Mouse (Mus musculus): ENCODE data around the gene Fam228b.
"Not testable (repeated sequence)": the region's sequence is repeated elsewhere in the genome, so short reads cannot be mapped to it uniquely, and the experiment has no call there.

Gene Fam228b

GRCm38 (mm10) chr12:4768492-4769332 is at the start of gene Fam228b, which contains the start of gene Pfn4:
Fam228b (minus strand) TSS chr12:4769267.
Pfn4 (plus strand) TSS chr12:4769022.
- DNase-seq = peak; percentile 96 to 97

- peak; percentile 99 to 100 for DNase-seq
Measured at GRCm38 (mm10) chr12:4817361-4818101, 48.5 kb upstream of the Fam228b start, which contains the start of gene Sf3b6. Sf3b6 (plus strand) TSS chr12:4817544.

- no peak for DNase-seq
Measured at GRCm38 (mm10) chr12:4816680-4817360, 47.8 kb upstream of the Fam228b start.

GRCm38 (mm10) chr12:4813636-4814035 is 44.6 kb upstream of the Fam228b start:
- no peak for DNase-seq

- DNase-seq = no peak
Measured at GRCm38 (mm10) chr12:4811705-4812104, 42.6 kb upstream of the Fam228b start.

GRCm38 (mm10) chr12:4811036-4811435 is 42.0 kb upstream of the Fam228b start:
- DNase-seq = peak in 1 of 2 experiments; percentile 39

GRCm38 (mm10) chr12:4797471-4797870 is 28.4 kb upstream of the Fam228b start:
- not testable (repeated sequence) for DNase-seq

- DNase-seq = peak in 1 of 2 experiments; percentile 76
Measured at GRCm38 (mm10) chr12:4793718-4794117, 24.7 kb upstream of the Fam228b start.

- not testable (repeated sequence) for DNase-seq
Measured at GRCm38 (mm10) chr12:4788128-4788527, 19.1 kb upstream of the Fam228b start.

GRCm38 (mm10) chr12:4784466-4784865 is 15.4 kb upstream of the Fam228b start:
- no peak for DNase-seq

GRCm38 (mm10) chr12:4783598-4783997 is 14.5 kb upstream of the Fam228b start:
- peak; percentile 56 to 63 for DNase-seq

- peak; percentile 6 to 12 for DNase-seq
Measured at GRCm38 (mm10) chr12:4781725-4782404, 12.8 kb upstream of the Fam228b start.

- no peak for DNase-seq
Measured at GRCm38 (mm10) chr12:4781270-4781669, 12.2 kb upstream of the Fam228b start.

GRCm38 (mm10) chr12:4780245-4780644 is 11.2 kb upstream of the Fam228b start:
- no peak for DNase-seq

- no peak for DNase-seq
Measured at GRCm38 (mm10) chr12:4777734-4778133, 8.7 kb upstream of the Fam228b start.

- DNase-seq = no peak
Measured at GRCm38 (mm10) chr12:4775588-4775949, 6.5 kb upstream of the Fam228b start.

- DNase-seq = no peak
Measured at GRCm38 (mm10) chr12:4774895-4775587, 6.0 kb upstream of the Fam228b start.

- DNase-seq = no peak
Measured at GRCm38 (mm10) chr12:4769333-4769723, 261 bp upstream of the Fam228b start.

GRCm38 (mm10) chr12:4757060-4757459 is 12.0 kb downstream of the Fam228b start:
- DNase-seq = peak in 1 of 2 experiments; percentile 25

GRCm38 (mm10) chr12:4754451-4754850 is 14.6 kb downstream of the Fam228b start:
- not testable (repeated sequence) for DNase-seq

- peak in 1 of 2 experiments; percentile 6 for DNase-seq
Measured at GRCm38 (mm10) chr12:4744486-4744885, 24.6 kb downstream of the Fam228b start.

- DNase-seq = no peak
Measured at GRCm38 (mm10) chr12:4742183-4742582, 26.9 kb downstream of the Fam228b start.
